Mouse (Mus musculus): ENCODE data around the gene B4galt3. TPM values are rescaled to one million over a fixed set of nuclear protein-coding genes. Genes with fewer than 3 reads are reported as not detected.

The B4galt3 gene
- polyA plus RNA-seq, 1 experiment from 2014 or later: 87.2 TPM

- H3K9ac ChIP-seq: peak overlapping the region; percentile 85
- under 1% methylated on average over 41 of the region's 41 CpGs for WGBS
- H3K4me2 ChIP-seq: peak overlapping the region; percentile 75
- H3K36me3 ChIP-seq: peaks cover 27% of the 10 kb centered on the region; the same call in 1 of the 2 replicates
- ATAC-seq (ENCODE audit: borderline replicate concordance, extremely low read depth, low FRiP score, low TSS enrichment): peak; percentile 86
- H3K27ac ChIP-seq: peak overlapping the region; percentile 96
- H3K4me3 ChIP-seq: peak overlapping the region; percentile 84
- peaks cover 56% of the 10 kb centered on the region for H3K4me1 ChIP-seq
- H3K27me3 ChIP-seq: 0 out of 2 replicates have a peak, but pooled peaks cover 4% of the 10 kb centered on the region
- H3K9me3 ChIP-seq: no peaks in the 10 kb centered on the region
Measured at GRCm38 (mm10) chr1:171246709-171247452, 23.2 kb upstream of the B4galt3 start.

- Histone ChIP-seq H3K4me2 (peak overlapping the region; percentile 71), H3K4me3 (peak overlapping the region; percentile 84), H3K27me3 (0 out of 2 replicates have a peak, but pooled peaks cover 4% of the 10 kb centered on the region), H3K4me1 (peaks cover 61% of the 10 kb centered on the region), H3K9me3 (no peaks in the 10 kb centered on the region), H3K27ac (peak overlapping the region; percentile 96), H3K36me3 (peaks cover 24% of the 10 kb centered on the region; the same call in 1 of the 2 replicates), H3K9ac (peak overlapping the region; percentile 48)
- 7% methylated on average over 13 of the region's 13 CpGs for WGBS
- ATAC-seq (ENCODE audit: borderline replicate concordance, extremely low read depth, low FRiP score, low TSS enrichment): 0 out of 2 replicates have a peak, but pooled peaks have one; percentile 6
Measured at GRCm38 (mm10) chr1:171247453-171247841, 22.7 kb upstream of the B4galt3 start.

- Histone ChIP-seq H3K27me3 (0 out of 2 replicates have a peak, but pooled peaks cover 4% of the 10 kb centered on the region), H3K9ac (0 out of 2 replicates have a peak overlapping the region, but pooled peaks have one; percentile 48), H3K27ac (peak overlapping the region; percentile 96), H3K4me1 (peaks cover 66% of the 10 kb centered on the region), H3K4me3 (peak overlapping the region; percentile 84), H3K9me3 (no peaks in the 10 kb centered on the region), H3K4me2 (peak overlapping the region; percentile 71), H3K36me3 (peaks cover 19% of the 10 kb centered on the region; the same call in 1 of the 2 replicates)
- 28% methylated on average over 4 of the region's 4 CpGs for WGBS
- no peak for ATAC-seq (ENCODE audit: borderline replicate concordance, extremely low read depth, low FRiP score, low TSS enrichment)
Measured at GRCm38 (mm10) chr1:171247916-171248315, 22.2 kb upstream of the B4galt3 start.

- Histone ChIP-seq H3K27ac (peak overlapping the region; percentile 96), H3K4me3 (no peak overlapping the region), H3K4me2 (peak overlapping the region; percentile 23), H3K36me3 (peaks cover 12% of the 10 kb centered on the region; the same call in 1 of the 2 replicates), H3K4me1 (peaks cover 66% of the 10 kb centered on the region), H3K27me3 (0 out of 2 replicates have a peak, but pooled peaks cover 4% of the 10 kb centered on the region), H3K9ac (no peak overlapping the region), H3K9me3 (no peaks in the 10 kb centered on the region)
- ATAC-seq (ENCODE audit: borderline replicate concordance, extremely low read depth, low FRiP score, low TSS enrichment): no peak; the same call in 1 of the 2 replicates
- 57% methylated on average over 3 of the region's 3 CpGs for WGBS
Measured at GRCm38 (mm10) chr1:171248386-171249226, 21.5 kb upstream of the B4galt3 start.

GRCm38 (mm10) chr1:171249913-171250600 is 20.1 kb upstream of the B4galt3 start, which contains the start of gene Adamts4:
Adamts4 (plus strand) TSS chr1:171250421.
- H3K9me3 ChIP-seq: no peaks in the 10 kb centered on the region
- peaks cover 1% of the 10 kb centered on the region; the same call in 1 of the 2 replicates for H3K36me3 ChIP-seq
- peak within 1 kb of the TSS; percentile 63 for H3K4me2 ChIP-seq
- H3K4me3 ChIP-seq: peak within 1 kb of the TSS; percentile 33
- WGBS: 13% methylated on average over 5 of the region's 5 CpGs
- peak; percentile 32; the same call in 1 of the 2 replicates for ATAC-seq (ENCODE audit: borderline replicate concordance, extremely low read depth, low FRiP score, low TSS enrichment)
- peaks cover 66% of the 10 kb centered on the region for H3K4me1 ChIP-seq
- peak within 1 kb of the TSS; percentile 29 for H3K9ac ChIP-seq
- H3K27ac ChIP-seq: peak within 1 kb of the TSS; percentile 96
- H3K27me3 ChIP-seq: 0 out of 2 replicates have a peak, but pooled peaks cover 4% of the 10 kb centered on the region

GRCm38 (mm10) chr1:171250680-171251593 is 19.2 kb upstream of the B4galt3 start, which contains the start of gene Ndufs2:
Ndufs2 (minus strand) TSS chr1:171251388.
- Histone ChIP-seq H3K4me3 (peak within 1 kb of the TSS; percentile 33), H3K4me2 (peak within 1 kb of the TSS; percentile 63), H3K9ac (peak within 1 kb of the TSS; percentile 29), H3K27me3 (0 out of 2 replicates have a peak, but pooled peaks cover 4% of the 10 kb centered on the region), H3K27ac (peak within 1 kb of the TSS; percentile 96), H3K36me3 (no peaks in the 10 kb centered on the region), H3K9me3 (no peaks in the 10 kb centered on the region), H3K4me1 (peaks cover 58% of the 10 kb centered on the region)
- WGBS: 22% methylated on average over 26 of the region's 26 CpGs
- no peak for ATAC-seq (ENCODE audit: borderline replicate concordance, extremely low read depth, low FRiP score, low TSS enrichment)

- Histone ChIP-seq H3K27me3 (0 out of 2 replicates have a peak, but pooled peaks cover 4% of the 10 kb centered on the region), H3K9ac (peak overlapping the region; percentile 29), H3K36me3 (no peaks in the 10 kb centered on the region), H3K4me1 (peaks cover 52% of the 10 kb centered on the region), H3K4me2 (peak overlapping the region; percentile 63), H3K9me3 (no peaks in the 10 kb centered on the region), H3K27ac (peak overlapping the region; percentile 96), H3K4me3 (peak overlapping the region; percentile 33)
- 10% methylated on average over 13 of the region's 13 CpGs for WGBS
- ATAC-seq (ENCODE audit: borderline replicate concordance, extremely low read depth, low FRiP score, low TSS enrichment): peak; percentile 11; the same call in 1 of the 2 replicates
Measured at GRCm38 (mm10) chr1:171251594-171252324, 18.4 kb upstream of the B4galt3 start.

- Histone ChIP-seq H3K4me2 (peak overlapping the region; percentile 63), H3K4me3 (peak overlapping the region; percentile 33; the same call in 1 of the 2 replicates), H3K27me3 (0 out of 2 replicates have a peak, but pooled peaks cover 4% of the 10 kb centered on the region), H3K27ac (peak overlapping the region; percentile 96), H3K9ac (peak overlapping the region; percentile 29), H3K36me3 (no peaks in the 10 kb centered on the region), H3K4me1 (peaks cover 50% of the 10 kb centered on the region), H3K9me3 (no peaks in the 10 kb centered on the region)
- no peak for ATAC-seq (ENCODE audit: borderline replicate concordance, extremely low read depth, low FRiP score, low TSS enrichment)
- 51% methylated on average over 17 of the region's 17 CpGs for WGBS
Measured at GRCm38 (mm10) chr1:171252415-171252814, 17.7 kb upstream of the B4galt3 start.

- Histone ChIP-seq H3K4me1 (peaks cover 32% of the 10 kb centered on the region), H3K27ac (no peak overlapping the region), H3K36me3 (no peaks in the 10 kb centered on the region), H3K4me2 (no peak overlapping the region), H3K27me3 (no peaks in the 10 kb centered on the region), H3K9ac (no peak overlapping the region), H3K9me3 (no peaks in the 10 kb centered on the region), H3K4me3 (no peak overlapping the region)
- 87% methylated on average over 24 of the region's 24 CpGs for WGBS
- ATAC-seq (ENCODE audit: borderline replicate concordance, extremely low read depth, low FRiP score, low TSS enrichment): no peak
Measured at GRCm38 (mm10) chr1:171256095-171256818, 13.9 kb upstream of the B4galt3 start.
